Mouse (Mus musculus) thymus, adult 2 months (tissue): ENCODE measurements around the gene Sfta2. TPM values are rescaled to one million over a fixed set of nuclear protein-coding genes. Genes with fewer than 3 reads are reported as not detected.

ENCODE experiments used
- DNase-seq: peaks from one replicate; pipeline ENCODE4 v3.0.0; 2021
- H3K27ac ChIP-seq: fragments of 200-500 bp; 2 replicates; pipeline ENCODE4 v1.5.1; 2012; ENCODE audit warnings: low read length, control low read depth; ENCODE audit not compliant: control insufficient read depth, insufficient read depth
- H3K27me3 ChIP-seq: fragments of 200-500 bp; 2 replicates; pipeline ENCODE4 v1.6.1; 2012; ENCODE audit warnings: mild to moderate bottlenecking, low read length, moderate library complexity, mixed read lengths; ENCODE audit not compliant: control insufficient read depth, insufficient read depth
- H3K36me3 ChIP-seq: fragments of 200-500 bp; 2 replicates; pipeline ENCODE4 v1.6.1; 2012; ENCODE audit warnings: mild to moderate bottlenecking, low read length, moderate library complexity; ENCODE audit not compliant: control insufficient read depth, insufficient read depth
- H3K4me1 ChIP-seq: fragments of 200-500 bp; replicated peaks from 2 replicates; pipeline ENCODE4 v1.6.1; 2012; ENCODE audit warnings: low read length; ENCODE audit not compliant: control insufficient read depth, insufficient read depth
- H3K4me3 ChIP-seq: fragments of 200-500 bp; 2 replicates; pipeline ENCODE4 v1.5.1; 2012; ENCODE audit warnings: mild to moderate bottlenecking, low read length, control low read depth, moderate library complexity; ENCODE audit not compliant: control insufficient read depth, insufficient read depth
- CTCF ChIP-seq: fragments of 200-500 bp; IDR thresholded peaks from 2 replicates; pipeline ENCODE4 v1.5.1; 2012; ENCODE audit warnings: mild to moderate bottlenecking, control low read depth, low read length, moderate library complexity, borderline replicate concordance; ENCODE audit not compliant: control insufficient read depth, poor library complexity, insufficient read depth; ENCODE audit errors: extremely low read depth
- POLR2A ChIP-seq: fragments of 200-500 bp; IDR thresholded peaks from 2 replicates; pipeline ENCODE4 v1.6.1; 2012; ENCODE audit warnings: mild to moderate bottlenecking, low read length, control low read depth, moderate library complexity; ENCODE audit not compliant: control insufficient read depth, poor library complexity, insufficient read depth; ENCODE audit errors: extremely low read depth
- WGBS: fragments of 180-500 bp; shearing (Covaris S2); methylation state at CpG from one replicate; pipeline ENCODE4 v1.1.7; 2018; 5-methylcytosine and 5-hydroxymethylcytosine counted together
- polyA plus RNA-seq: library from polyadenylated mRNA; depleted of rRNA; stranded (reverse); fragments of >200 nt; gene quantifications from 2 replicates; pipeline ENCODE4 v1.2.3, GENCODE M21; 2012

The Sfta2 gene
- polyA plus RNA-seq, 1 experiment = 1.3 TPM

DNA sequence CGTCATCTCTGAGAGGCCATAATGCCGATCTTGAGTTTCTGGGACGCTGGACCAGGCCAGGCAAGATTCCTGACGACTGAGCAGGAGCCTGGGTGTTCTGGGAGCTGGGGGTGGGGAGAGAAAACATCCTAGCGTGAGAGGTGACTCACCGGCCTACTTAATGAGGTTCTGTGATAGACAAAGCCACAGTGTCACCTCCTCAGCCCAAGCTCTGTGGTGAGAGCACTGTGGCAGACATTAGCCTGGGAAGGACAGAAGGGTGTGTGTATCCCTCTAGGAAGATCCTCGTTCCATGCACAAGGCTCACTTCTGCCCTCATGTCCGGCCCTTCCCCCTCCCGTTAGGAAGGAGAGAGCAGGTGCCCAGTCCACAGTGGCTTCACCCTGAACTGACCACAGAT lies 44.0 kb upstream of the Sfta2 start:
- Histone ChIP-seq H3K36me3 (no peaks in the 10 kb centered on the region), H3K27ac (no peak overlapping the region), H3K27me3 (no peaks in the 10 kb centered on the region), H3K4me3 (no peak overlapping the region), H3K4me1 (no peaks in the 10 kb centered on the region)
- TF ChIP-seq CTCF (no peak), POLR2A (no peak)
- no peak for DNase-seq
- 83% methylated on average over 9 of the region's 9 CpGs for WGBS

DNA sequence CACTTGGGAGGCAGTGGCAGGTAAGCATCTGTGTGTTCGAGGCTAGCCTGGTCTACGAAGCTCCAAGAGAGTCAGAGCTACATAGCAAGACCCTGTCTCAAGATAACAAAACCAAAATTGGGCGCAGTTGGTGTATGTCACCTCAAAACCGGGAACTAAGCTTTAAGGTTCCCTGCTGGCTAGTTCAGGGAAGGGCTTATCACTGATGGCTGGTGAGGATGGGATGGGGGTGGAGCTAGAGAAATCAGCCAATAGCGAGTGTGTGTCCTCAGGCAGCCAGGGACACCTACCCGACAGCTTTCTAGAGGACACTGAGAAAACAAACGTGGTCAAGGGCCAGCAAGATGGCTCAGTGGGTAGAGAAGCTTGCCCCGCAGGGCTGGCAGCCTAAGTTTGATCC lies 43.1 kb upstream of the Sfta2 start:
- Histone ChIP-seq H3K4me3 (no peak overlapping the region), H3K36me3 (no peaks in the 10 kb centered on the region), H3K27ac (no peak overlapping the region), H3K4me1 (no peaks in the 10 kb centered on the region), H3K27me3 (no peaks in the 10 kb centered on the region)
- DNase-seq = no peak
- 69% methylated on average over 8 of the region's 8 CpGs for WGBS
- no peak for TF ChIP-seq CTCF
- TF ChIP-seq POLR2A = no peak

DNA sequence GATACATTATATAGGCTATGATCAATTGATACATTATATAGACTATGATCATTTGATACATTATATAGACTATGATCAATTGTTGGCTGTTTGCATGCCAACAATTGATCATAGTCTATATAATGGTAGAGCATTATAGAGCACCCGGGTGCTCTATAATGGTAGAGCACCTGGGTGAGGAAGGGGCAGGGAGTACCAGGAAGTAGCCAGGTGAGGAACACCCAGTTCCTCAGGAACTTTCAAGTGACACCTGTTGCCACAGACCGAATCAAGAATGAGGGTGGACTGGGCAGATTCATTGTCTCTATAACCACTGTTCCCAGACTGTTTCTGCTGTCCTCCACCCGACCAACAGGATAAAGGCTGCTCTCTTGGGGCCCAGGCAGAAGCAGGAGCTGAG lies 34.2 kb upstream of the Sfta2 start, which contains the start of gene 2300002M23Rik:
TSS of gene 2300002M23Rik (plus strand) at position 301 of the 400 bp plus-strand sequence.
- Histone ChIP-seq H3K4me3 (no peak within 1 kb of the TSS), H3K27me3 (no peaks in the 10 kb centered on the region), H3K36me3 (no peaks in the 10 kb centered on the region), H3K4me1 (peaks cover 23% of the 10 kb centered on the region), H3K27ac (no peak within 1 kb of the TSS)
- TF ChIP-seq POLR2A (no peak), CTCF (no peak)
- DNase-seq = no peak
- 59% methylated on average over 3 of the region's 3 CpGs for WGBS

DNA sequence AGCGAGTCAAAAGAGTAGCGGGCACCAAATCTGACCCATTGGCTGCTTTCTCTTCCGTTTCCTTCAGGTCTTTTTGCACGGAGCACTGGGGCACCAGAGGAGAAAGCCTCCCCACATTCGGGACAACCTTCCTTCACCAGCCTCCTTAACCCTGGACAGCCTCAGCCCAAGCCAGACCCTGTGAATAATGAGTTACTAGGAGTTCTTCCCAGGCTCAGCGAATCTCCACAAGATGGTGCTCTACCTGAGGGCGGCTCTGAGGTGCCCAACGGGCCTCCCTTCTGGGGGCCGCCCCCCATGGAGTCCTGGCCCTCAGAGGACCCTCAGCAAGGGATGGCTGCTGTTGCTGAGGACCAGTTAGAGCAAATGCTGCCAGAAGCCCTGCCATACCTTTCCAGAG lies 33.6 kb upstream of the Sfta2 start:
- no peak for DNase-seq
- no peaks in the 10 kb centered on the region for H3K36me3 ChIP-seq
- H3K4me1 ChIP-seq = peaks cover 23% of the 10 kb centered on the region
- WGBS = 52% methylated on average over 9 of the region's 9 CpGs
- TF ChIP-seq POLR2A (no peak), CTCF (no peak)
- H3K27me3 ChIP-seq = no peaks in the 10 kb centered on the region
- H3K4me3 ChIP-seq = no peak overlapping the region
- no peak overlapping the region for H3K27ac ChIP-seq

DNA sequence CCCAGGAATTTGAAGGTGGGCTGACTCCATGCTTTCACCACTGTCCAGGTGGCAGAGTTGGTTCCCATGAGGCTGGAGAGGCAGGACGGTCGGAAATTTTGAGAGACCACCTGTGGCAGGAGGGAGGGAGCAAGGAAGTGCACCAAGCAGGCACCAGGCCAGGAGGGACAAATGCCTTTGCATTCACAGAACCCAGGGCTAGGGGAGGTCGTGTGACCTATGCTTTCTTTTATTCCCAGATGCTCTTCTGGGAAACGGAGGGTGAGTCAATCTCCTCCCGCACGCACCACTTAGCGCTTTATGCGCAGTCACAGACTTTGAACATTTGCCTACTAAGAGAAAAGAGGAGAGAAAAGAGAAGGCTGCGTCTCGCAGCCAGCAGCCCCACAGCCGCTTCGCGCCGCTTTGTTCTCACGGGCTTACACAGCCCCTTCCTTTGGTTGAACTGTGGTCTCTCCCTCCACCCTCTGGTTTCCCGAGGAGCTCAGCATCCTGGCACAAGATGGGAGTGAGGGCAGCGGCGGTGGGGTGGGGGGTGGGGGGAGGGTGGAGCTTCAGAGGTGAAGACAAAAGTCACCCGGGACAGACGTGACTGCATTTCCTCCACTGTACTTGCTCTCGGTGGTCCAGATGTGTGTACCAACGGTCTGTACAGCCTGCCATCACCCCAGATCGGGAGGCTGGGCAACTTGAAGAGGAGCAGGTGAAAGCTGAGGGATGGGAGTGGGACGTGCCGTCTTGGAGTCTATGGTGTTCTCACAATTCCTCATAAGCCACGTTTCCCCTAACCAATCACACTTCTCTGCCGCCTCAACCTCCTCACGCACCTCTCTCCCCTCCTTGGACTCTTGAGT lies 32.0 kb upstream of the Sfta2 start:
- Histone ChIP-seq H3K36me3 (no peaks in the 10 kb centered on the region), H3K27me3 (no peaks in the 10 kb centered on the region), H3K27ac (no peak overlapping the region), H3K4me3 (peak overlapping the region; percentile 17), H3K4me1 (peaks cover 23% of the 10 kb centered on the region)
- 4% methylated on average over 28 of the region's 28 CpGs for WGBS
- DNase-seq = peak; percentile 26
- TF ChIP-seq CTCF = no peak
- TF ChIP-seq POLR2A = no peak

DNA sequence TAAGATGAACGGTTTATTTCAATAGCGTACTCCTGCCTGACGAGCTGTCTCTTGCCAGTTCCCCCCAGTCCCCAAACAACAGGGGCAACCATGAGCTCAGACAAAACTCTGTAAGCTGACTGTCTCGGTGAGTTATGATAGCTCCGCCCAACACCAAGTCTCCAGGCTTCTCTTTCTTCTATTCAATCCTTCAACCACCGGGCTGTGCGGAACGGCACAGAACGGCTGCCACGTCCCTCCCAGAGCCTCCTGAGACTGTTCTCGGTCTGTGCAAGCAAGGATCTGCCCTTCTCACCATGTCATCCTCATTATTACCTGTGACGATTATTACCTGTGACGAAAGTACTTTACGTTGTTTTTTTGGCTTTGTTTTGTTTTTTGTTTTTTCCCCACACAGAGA lies 30.5 kb upstream of the Sfta2 start:
- Histone ChIP-seq H3K4me3 (no peak overlapping the region), H3K27me3 (no peaks in the 10 kb centered on the region), H3K4me1 (peaks cover 19% of the 10 kb centered on the region), H3K27ac (no peak overlapping the region), H3K36me3 (no peaks in the 10 kb centered on the region)
- DNase-seq = no peak
- no peak for TF ChIP-seq CTCF
- no peak for TF ChIP-seq POLR2A
- WGBS = 94% methylated on average over 14 of the region's 14 CpGs

DNA sequence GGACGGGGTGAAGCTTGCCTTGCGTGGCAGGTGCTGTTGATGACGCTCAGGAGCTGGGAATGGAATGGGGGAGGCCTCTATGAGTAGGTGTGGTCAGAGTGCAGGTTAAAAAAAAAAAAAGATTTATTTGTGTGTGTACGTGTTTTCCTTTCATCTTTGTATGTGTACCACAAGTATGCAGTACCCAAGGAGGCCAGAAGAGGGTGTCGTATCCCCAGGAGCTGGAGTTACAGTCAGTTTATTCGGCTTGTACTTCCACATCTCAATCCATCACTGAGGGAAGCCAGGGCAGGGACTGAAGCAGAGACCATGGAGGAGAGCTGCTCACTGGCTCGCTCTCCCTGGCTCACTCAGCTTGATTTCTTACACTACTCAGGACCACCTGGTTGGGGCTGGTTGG lies 29.9 kb upstream of the Sfta2 start:
- TF ChIP-seq POLR2A (no peak), CTCF (no peak)
- Histone ChIP-seq H3K27me3 (no peaks in the 10 kb centered on the region), H3K27ac (no peak overlapping the region), H3K4me1 (peaks cover 19% of the 10 kb centered on the region), H3K4me3 (no peak overlapping the region), H3K36me3 (no peaks in the 10 kb centered on the region)
- 97% methylated on average over 7 of the region's 7 CpGs for WGBS
- no peak for DNase-seq

DNA sequence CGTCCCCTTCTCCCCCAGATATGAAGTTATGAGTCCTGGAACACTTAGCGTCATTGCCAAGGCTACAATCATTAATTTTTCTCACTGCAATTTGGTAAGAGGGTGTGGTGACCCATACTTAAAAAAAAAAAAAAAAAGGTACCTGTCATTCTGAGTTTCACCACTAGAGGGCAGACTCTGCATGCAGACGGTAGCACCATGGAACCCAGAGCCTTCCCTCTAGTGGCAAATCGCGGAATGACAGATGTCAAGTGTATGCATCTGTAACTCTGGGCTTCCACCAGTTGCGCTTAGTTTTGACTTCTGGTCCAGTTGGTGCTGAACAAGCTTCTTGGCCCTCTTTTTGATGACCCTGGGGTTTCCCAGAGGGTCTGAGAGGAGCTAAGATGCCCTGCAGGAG lies 23.1 kb upstream of the Sfta2 start:
- H3K4me3 ChIP-seq = no peak overlapping the region

More for the DNA sequence above, 23.1 kb upstream of the Sfta2 start:
- peak; percentile 83 for DNase-seq
- 21% methylated on average over 6 of the region's 6 CpGs for WGBS
- no peaks in the 10 kb centered on the region for H3K36me3 ChIP-seq
- TF ChIP-seq POLR2A (no peak), CTCF (peak; percentile 37; the same call in 1 of the 2 replicates)
- no peaks in the 10 kb centered on the region for H3K27me3 ChIP-seq
- H3K4me1 ChIP-seq = no peaks in the 10 kb centered on the region
- H3K27ac ChIP-seq = no peak overlapping the region
